Comparison of ENCODE assay signal across 8 mouse cellular contexts in the genomic region with DNA sequence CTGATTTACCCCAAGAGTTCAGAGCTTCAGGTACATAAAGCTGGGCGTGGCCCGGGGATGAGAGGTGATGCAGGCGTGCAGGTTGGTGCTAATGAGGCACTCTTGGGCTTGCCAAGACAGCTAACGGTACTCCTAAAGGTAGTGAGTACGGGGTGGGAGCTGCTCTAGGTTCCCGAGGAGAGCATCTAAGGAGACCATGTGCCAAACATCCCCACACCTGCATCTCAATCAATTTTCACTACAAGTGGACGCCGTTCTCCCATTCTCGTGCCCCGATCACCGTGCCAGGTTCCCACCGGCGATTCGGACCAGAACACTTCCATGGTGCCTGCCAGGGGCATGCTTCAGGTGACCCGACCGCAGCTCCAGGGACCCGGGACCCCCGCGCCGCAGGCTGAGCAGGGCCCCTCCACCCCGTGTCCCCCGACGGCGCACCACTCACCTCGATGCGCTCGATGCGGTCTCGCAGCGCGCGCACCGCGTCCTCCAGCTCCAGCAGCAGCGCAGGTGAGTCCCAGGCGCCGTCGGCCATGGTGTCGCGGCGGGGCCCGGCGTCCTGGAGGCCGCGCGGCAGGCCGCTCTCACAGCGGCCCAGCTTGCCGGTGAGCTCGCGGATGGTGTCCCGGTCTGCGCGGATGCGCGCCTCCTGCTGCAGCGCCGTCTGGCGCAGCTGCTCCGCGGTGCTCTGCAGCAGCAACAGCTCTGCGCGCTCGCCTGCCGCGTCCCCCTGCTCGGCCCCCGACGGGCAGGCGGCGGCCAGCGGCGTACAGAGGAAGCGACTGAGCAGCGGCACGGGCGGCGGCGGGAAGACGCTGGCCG. TPM values are rescaled to one million over a fixed set of nuclear protein-coding genes. Genes with fewer than 3 reads are reported as not detected.
DNase-seq lines count a peak whose midpoint lies in the region; ATAC-seq and TF ChIP-seq lines count a peak whose summit lies in the region.

No protein-coding gene starts in this region.

- peak overlapping the region; percentile 58 for H3K9ac ChIP-seq in ES-E14 (ENCODE audit: insufficient read depth, low read depth, low read length, poor library complexity, severe bottlenecking)
- peak overlapping the region; percentile 59 for H3K9ac ChIP-seq in forebrain, embryonic 11.5 days (ENCODE audit: low read length)
- peak overlapping the region; percentile 45; the same call in 1 of the 2 replicates for H3K9ac ChIP-seq in intestine, postnatal 0 days (ENCODE audit: low read depth, low read length)
- H3K9ac ChIP-seq in midbrain, embryonic 16.5 days (ENCODE audit: low read depth, low read length): peak overlapping the region; percentile 87

- peak; percentile 64 for ATAC-seq in forebrain, embryonic 11.5 days (replicated peaks; ENCODE audit: low FRiP score)
- ATAC-seq in intestine, postnatal 0 days: peak; percentile 31; the same call in 1 of the 2 replicates
- peak; percentile 63 for ATAC-seq in midbrain, embryonic 16.5 days
- no peak for ATAC-seq in megakaryocyte progenitor cell, adult 5-6 weeks (replicated peaks; ENCODE audit: poor library complexity)

- H3K27me3 ChIP-seq in heart, embryonic 10.5 days (ENCODE audit: insufficient read depth, poor library complexity, severe bottlenecking): peaks cover 84% of the 10 kb centered on the region
- H3K27me3 ChIP-seq in forebrain, embryonic 11.5 days (ENCODE audit: control insufficient read depth, insufficient read depth, low read length): peaks cover 50% of the 10 kb centered on the region
- H3K27me3 ChIP-seq in intestine, postnatal 0 days (replicated peaks; ENCODE audit: control insufficient read depth, insufficient read depth, low read length): peaks cover 61% of the 10 kb centered on the region
- peaks cover 16% of the 10 kb centered on the region for H3K27me3 ChIP-seq in midbrain, embryonic 16.5 days (ENCODE audit: control insufficient read depth, insufficient read depth, low read depth, low read length)

- peak; percentile 44 for TF ChIP-seq CTCF in intestine, postnatal 0 days (IDR thresholded peaks at IDR 0.05; ENCODE audit: low read depth)

- H3K9me3 ChIP-seq in heart, embryonic 10.5 days: no peaks in the 10 kb centered on the region
- H3K9me3 ChIP-seq in ES-E14 (ENCODE audit: control insufficient read depth, insufficient read depth, low read depth, low read length): no peaks in the 10 kb centered on the region
- no peaks in the 10 kb centered on the region for H3K9me3 ChIP-seq in forebrain, embryonic 11.5 days (ENCODE audit: control insufficient read depth, low read length)
- no peaks in the 10 kb centered on the region for H3K9me3 ChIP-seq in intestine, postnatal 0 days (ENCODE audit: control insufficient read depth)
- no peaks in the 10 kb centered on the region for H3K9me3 ChIP-seq in midbrain, embryonic 16.5 days (replicated peaks; ENCODE audit: control insufficient read depth, low read length, poor library complexity, severe bottlenecking)

- peak overlapping the region; percentile 74 for H3K27ac ChIP-seq in heart, embryonic 10.5 days
- no peak overlapping the region for H3K27ac ChIP-seq in ES-E14 (ENCODE audit: insufficient read depth, low read depth, low read length, poor library complexity, severe bottlenecking)
- H3K27ac ChIP-seq in forebrain, embryonic 11.5 days (ENCODE audit: low read depth, low read length): 0 out of 2 replicates have a peak overlapping the region, but pooled peaks have one; percentile 12
- H3K27ac ChIP-seq in intestine, postnatal 0 days (ENCODE audit: low read depth, low read length): no peak overlapping the region
- H3K27ac ChIP-seq in midbrain, embryonic 16.5 days (ENCODE audit: low read length): peak overlapping the region; percentile 89

- peak overlapping the region; percentile 70 for H3K4me3 ChIP-seq in heart, embryonic 10.5 days
- H3K4me3 ChIP-seq in ES-E14 (ENCODE audit: insufficient read depth in 1 of 2, low read depth in 1 of 2, low read length in 2 of 2, poor library complexity in 1 of 2, severe bottlenecking in 1 of 2): peak overlapping the region; percentile 67 to 77
- H3K4me3 ChIP-seq in forebrain, embryonic 11.5 days (ENCODE audit: low read depth, low read length): peak overlapping the region; percentile 53
- H3K4me3 ChIP-seq in intestine, postnatal 0 days (ENCODE audit: low read depth, low read length): peak overlapping the region; percentile 58
- peak overlapping the region; percentile 81 for H3K4me3 ChIP-seq in midbrain, embryonic 16.5 days (ENCODE audit: low read depth, low read length)

- no peaks in the 10 kb centered on the region for H3K36me3 ChIP-seq in heart, embryonic 10.5 days
- H3K36me3 ChIP-seq in ES-E14 (ENCODE audit: control insufficient read depth, insufficient read depth, low read length, poor library complexity, severe bottlenecking): no peaks in the 10 kb centered on the region
- no peaks in the 10 kb centered on the region for H3K36me3 ChIP-seq in forebrain, embryonic 11.5 days (ENCODE audit: control insufficient read depth, insufficient read depth, low read length)
- H3K36me3 ChIP-seq in intestine, postnatal 0 days (ENCODE audit: control insufficient read depth, insufficient read depth): no peaks in the 10 kb centered on the region
- no peaks in the 10 kb centered on the region for H3K36me3 ChIP-seq in midbrain, embryonic 16.5 days (ENCODE audit: control insufficient read depth, insufficient read depth, low read length)

- peak overlapping the region; percentile 83 for H3K4me2 ChIP-seq in forebrain, embryonic 11.5 days (ENCODE audit: low read depth, low read length, severe bottlenecking)
- peak overlapping the region; percentile 96 for H3K4me2 ChIP-seq in intestine, postnatal 0 days (replicated peaks; ENCODE audit: low read depth)
- H3K4me2 ChIP-seq in midbrain, embryonic 16.5 days (ENCODE audit: low read length): peak overlapping the region; percentile 61

- in situ Hi-C loops in ES-E14 (cut with MboI; ENCODE audit: low sequenced_read_pairs in 2 of 2, unreplicated experiment in 2 of 2): no loop called here

- H3K4me1 ChIP-seq in heart, embryonic 10.5 days: peaks cover 21% of the 10 kb centered on the region
- H3K4me1 ChIP-seq in ES-E14 (ENCODE audit: control insufficient read depth in 2 of 2, insufficient read depth in 2 of 2, low read length in 2 of 2, poor library complexity in 1 of 2): peaks cover 0 to 5% of the 10 kb centered on the region in 2 experiments; a peak in 1 of 4 replicates
- H3K4me1 ChIP-seq in forebrain, embryonic 11.5 days (replicated peaks; ENCODE audit: control insufficient read depth, insufficient read depth, low read length): peaks cover 6% of the 10 kb centered on the region; the same call in 1 of the 2 replicates
- H3K4me1 ChIP-seq in intestine, postnatal 0 days (replicated peaks; ENCODE audit: control insufficient read depth, insufficient read depth, low read length): no peaks in the 10 kb centered on the region; the same call in 1 of the 2 replicates
- H3K4me1 ChIP-seq in midbrain, embryonic 16.5 days (ENCODE audit: control insufficient read depth, insufficient read depth, low read length): peaks cover 20% of the 10 kb centered on the region

- WGBS in heart, embryonic 10.5 days: 5% methylated on average over 81 of the region's 81 CpGs
- 7% methylated on average over 73 of the region's 81 CpGs for WGBS in forebrain, embryonic 11.5 days
- 6% methylated on average over 79 of the region's 81 CpGs for WGBS in intestine, postnatal 0 days
- 5% methylated on average over 79 of the region's 81 CpGs for WGBS in midbrain, embryonic 16.5 days

- peak; percentile 74 for DNase-seq in heart, embryonic 10.5 days (ENCODE audit: low spot score)
- DNase-seq in heart, adult 9 months (ENCODE audit: low spot score in 2 of 2): no peak
- DNase-seq in ES-E14 (ENCODE audit: low read depth, low spot score): no peak
- no peak for DNase-seq in forebrain, embryonic 11.5 days (ENCODE audit: low spot score)
- no peak for DNase-seq in urinary bladder, adult 18-20 months (ENCODE audit: low spot score in 2 of 2)

RNA-seq across cellular contexts. Expression of gene Nptxr, which starts 0.8 kb away (rescaled TPM):
- 1.1 and 1.2 TPM in 2 replicates for polyA plus RNA-seq in heart, embryonic 10.5 days (2016; fragmentation: Nextera tagmentation; extraction: Ambion mirVana)
- total RNA-seq in ES-E14 (2012; rRNA removed): 7.9 and 10.3 TPM in 2 replicates
- 1.4 and 2.1 TPM in 2 replicates for polyA plus RNA-seq in forebrain, embryonic 11.5 days (2014; fragmentation: Nextera tagmentation; extraction: Ambion mirVana)
- polyA plus RNA-seq in intestine, postnatal 0 days (2015; fragmentation: Nextera tagmentation; extraction: Ambion mirVana): 1.2 and 1.6 TPM in 2 replicates
- polyA plus RNA-seq in midbrain, embryonic 16.5 days (2015; fragmentation: Nextera tagmentation; extraction: Ambion mirVana): 55.0 and 62.1 TPM in 2 replicates
- total RNA-seq in megakaryocyte progenitor cell, adult 5-6 weeks (2015): 0.15 and 0.20 TPM in 2 replicates
- total RNA-seq in megakaryocyte progenitor cell, adult 5-6 weeks (2017): 0.14 and 0.17 TPM in 2 replicates

RNA-seq across cellular contexts. Expression of gene Dnal4, which starts 26.1 kb away (rescaled TPM):
- polyA plus RNA-seq in heart, embryonic 10.5 days (2016; fragmentation: Nextera tagmentation; extraction: Ambion mirVana): 37.3 and 48.0 TPM in 2 replicates
- 16.5 and 23.5 TPM in 2 replicates for total RNA-seq in ES-E14 (2012; rRNA removed)
- 63.9 and 76.7 TPM in 2 replicates for polyA plus RNA-seq in forebrain, embryonic 11.5 days (2014; fragmentation: Nextera tagmentation; extraction: Ambion mirVana)
- polyA plus RNA-seq in intestine, postnatal 0 days (2015; fragmentation: Nextera tagmentation; extraction: Ambion mirVana): 19.5 and 20.1 TPM in 2 replicates
- 69.0 and 76.5 TPM in 2 replicates for polyA plus RNA-seq in midbrain, embryonic 16.5 days (2015; fragmentation: Nextera tagmentation; extraction: Ambion mirVana)
- total RNA-seq in megakaryocyte progenitor cell, adult 5-6 weeks (2015): 15.9 and 16.2 TPM in 2 replicates
- 12.2 and 12.5 TPM in 2 replicates for total RNA-seq in megakaryocyte progenitor cell, adult 5-6 weeks (2017)

RNA-seq across cellular contexts. Expression of gene Npcd, which starts 30.3 kb away (rescaled TPM):
- not detected in 2 replicates for polyA plus RNA-seq in heart, embryonic 10.5 days (2016; fragmentation: Nextera tagmentation; extraction: Ambion mirVana)
- total RNA-seq in ES-E14 (2012; rRNA removed): 3.4 and 9.3 TPM in 2 replicates
- polyA plus RNA-seq in forebrain, embryonic 11.5 days (2014; fragmentation: Nextera tagmentation; extraction: Ambion mirVana): not detected in 2 replicates
- polyA plus RNA-seq in intestine, postnatal 0 days (2015; fragmentation: Nextera tagmentation; extraction: Ambion mirVana): 0.61 TPM in 1 of 2 replicates, not detected in the other
- 0.74 and 1.3 TPM in 2 replicates for polyA plus RNA-seq in midbrain, embryonic 16.5 days (2015; fragmentation: Nextera tagmentation; extraction: Ambion mirVana)
- 0.51 TPM in 1 of 2 replicates, not detected in the other for total RNA-seq in megakaryocyte progenitor cell, adult 5-6 weeks (2015)
- total RNA-seq in megakaryocyte progenitor cell, adult 5-6 weeks (2017): 0.34 TPM in 1 of 2 replicates, not detected in the other

RNA-seq across cellular contexts. Expression of gene Cbx6, which starts 30.7 kb away (rescaled TPM):
- 18.9 and 27.1 TPM in 2 replicates for polyA plus RNA-seq in heart, embryonic 10.5 days (2016; fragmentation: Nextera tagmentation; extraction: Ambion mirVana)
- total RNA-seq in ES-E14 (2012; rRNA removed): 28.2 and 30.1 TPM in 2 replicates
- polyA plus RNA-seq in forebrain, embryonic 11.5 days (2014; fragmentation: Nextera tagmentation; extraction: Ambion mirVana): 31.2 and 32.3 TPM in 2 replicates
- 13.8 and 15.7 TPM in 2 replicates for polyA plus RNA-seq in intestine, postnatal 0 days (2015; fragmentation: Nextera tagmentation; extraction: Ambion mirVana)
- polyA plus RNA-seq in midbrain, embryonic 16.5 days (2015; fragmentation: Nextera tagmentation; extraction: Ambion mirVana): 73.2 and 73.7 TPM in 2 replicates
- total RNA-seq in megakaryocyte progenitor cell, adult 5-6 weeks (2015): 5.9 and 6.1 TPM in 2 replicates
- 7.5 and 11.5 TPM in 2 replicates for total RNA-seq in megakaryocyte progenitor cell, adult 5-6 weeks (2017)

Comparison
In these comparisons a context has a peak if more than half of its experiments do, and no peak if none do; other contexts are left out.
1. H3K27ac ChIP-seq: peak in heart, embryonic 10.5 days (single experiment), forebrain, embryonic 11.5 days (single experiment) and midbrain, embryonic 16.5 days (single experiment); none in ES-E14 (single experiment) and intestine, postnatal 0 days (single experiment).
2. RNA of gene Nptxr, which starts 0.8 kb away (polyA plus RNA-seq): 55.0 to 62.1 TPM in midbrain, embryonic 16.5 days; 1.2 to 1.6 TPM in intestine, postnatal 0 days, 1.4 to 2.1 TPM in forebrain, embryonic 11.5 days and 1.1 to 1.2 TPM in heart, embryonic 10.5 days; every median in the first group is over 10 times any median in the second.
3. Peak in every context shown above with its lines, with median percentiles within 50 percentile points of each other: H3K4me3 ChIP-seq, H3K9ac ChIP-seq and H3K4me2 ChIP-seq.